Mouse (Mus musculus) gastrocnemius, adult 8-10 months (tissue): ENCODE measurements around the gene Lars2. TPM values are rescaled to one million over a fixed set of nuclear protein-coding genes. Genes with fewer than 3 reads are reported as not detected.
"Not testable (repeated sequence)": the region's sequence is repeated elsewhere in the genome, so short reads cannot be mapped to it uniquely, and the experiment has no call there.

Source experiments
- DNase-seq, 2 experiments: peaks; one replicate each; pipeline ENCODE4 v3.0.0; 2022; ENCODE audit warnings: low spot score in 2 of 2
- total RNA-seq, 4 experiments: library from RNA; stranded (reverse); gene quantifications; 2 replicates each; pipeline ENCODE4 v1.2.4; 2022

Lars2 gene
- 1,000 to 10,000 TPM in 1 of 4 experiments, 10 to 100 TPM in 3; 45.5 to 5,411 (median 74.9) TPM for total RNA-seq

- peak; percentile 77 to 89 for DNase-seq
Measured at GRCm38 (mm10) chr9:123366708-123367385, at the start of gene Lars2. TSS of gene Lars2 (plus strand) at chr9:123366927.

DNA sequence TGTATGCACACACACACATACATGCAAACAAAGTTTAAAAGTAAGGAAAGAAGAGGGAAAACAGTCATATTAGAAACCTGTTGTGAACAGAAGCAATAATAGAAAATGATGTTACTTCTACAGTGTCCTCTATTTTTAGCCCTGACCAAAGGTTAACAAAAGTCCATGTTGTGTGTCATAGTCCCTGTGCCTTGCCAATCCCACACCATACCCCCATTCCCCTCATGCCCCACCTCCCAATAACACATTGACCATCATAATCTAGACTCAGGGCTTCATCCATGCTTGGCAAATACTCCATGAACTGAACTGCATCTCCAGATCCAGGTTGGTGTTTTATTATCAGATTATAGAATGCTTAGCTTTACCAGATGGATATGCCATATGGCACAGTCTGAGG is 40.6 kb upstream of the Lars2 start:
- DNase-seq = no peak

GRCm38 (mm10) chr9:123328336-123328735 is 38.4 kb upstream of the Lars2 start:
- no peak for DNase-seq

DNA sequence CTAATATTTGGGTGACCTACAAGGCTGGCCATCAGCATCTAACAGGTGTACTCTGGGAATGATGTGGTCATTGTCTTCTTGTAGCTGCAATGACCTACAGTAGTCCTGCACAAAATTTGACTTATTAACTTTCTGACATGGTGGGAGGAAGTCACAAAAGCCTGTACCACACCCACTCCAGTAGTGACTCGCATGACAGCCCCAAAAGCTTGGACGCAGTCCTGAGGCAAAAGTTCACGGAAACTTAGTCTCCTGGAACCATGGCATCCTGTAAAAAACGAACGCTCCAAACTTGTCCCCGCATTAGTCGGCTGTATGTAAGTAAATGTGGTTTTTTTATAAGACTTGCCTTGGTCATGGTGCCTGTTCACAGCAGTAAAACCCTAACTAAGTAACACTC is 36.9 kb upstream of the Lars2 start:
- no peak for DNase-seq

- not testable (repeated sequence) for DNase-seq
Measured at GRCm38 (mm10) chr9:123330271-123330670, 36.5 kb upstream of the Lars2 start.

GRCm38 (mm10) chr9:123333479-123333878 is 33.2 kb upstream of the Lars2 start:
- DNase-seq = no peak

- no peak for DNase-seq
Measured at GRCm38 (mm10) chr9:123335044-123335670, 31.6 kb upstream of the Lars2 start.

DNA sequence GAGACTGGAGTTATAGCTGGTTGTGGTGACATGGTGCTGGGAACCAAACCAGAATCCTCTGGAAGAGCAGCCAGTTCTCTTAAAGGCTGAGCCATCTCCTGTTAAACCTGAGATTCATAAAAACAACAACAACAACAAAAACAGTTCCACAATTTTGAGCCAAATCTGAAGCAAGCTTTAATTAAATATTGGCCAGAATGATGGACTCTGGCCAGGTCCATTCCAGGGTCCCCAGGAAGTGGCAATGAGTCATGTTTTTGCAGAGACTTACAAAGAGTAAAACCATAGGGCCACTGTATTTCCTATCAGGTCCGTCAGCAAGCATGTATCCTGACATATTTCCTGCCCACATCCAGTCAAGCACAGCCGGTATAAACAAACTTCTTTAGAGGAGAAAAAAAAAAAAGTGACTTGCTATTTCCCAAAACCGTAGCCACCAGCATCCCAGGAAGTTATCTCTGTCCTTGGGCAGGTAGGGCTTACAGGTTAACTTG is 27.0 kb upstream of the Lars2 start:
- no peak for DNase-seq

DNA sequence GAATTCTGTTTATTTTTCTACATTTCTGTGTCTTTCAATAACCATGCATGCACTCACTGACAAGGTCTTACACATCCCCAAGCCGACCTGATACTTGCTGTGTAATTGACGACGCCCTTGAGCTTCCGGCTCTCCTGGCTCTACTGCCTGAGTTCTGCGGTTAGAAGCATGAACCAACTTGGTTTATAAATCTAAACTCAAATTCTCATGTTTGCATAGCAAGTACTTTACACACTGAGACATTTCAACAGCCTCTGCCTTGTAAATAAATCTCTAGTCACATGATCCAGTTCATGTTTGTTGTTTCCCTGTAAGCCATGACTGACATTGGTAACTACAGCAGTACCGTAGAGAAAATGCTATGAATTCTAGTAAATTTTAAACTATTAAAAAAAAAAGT is 25.5 kb upstream of the Lars2 start:
- DNase-seq = no peak

GRCm38 (mm10) chr9:123343069-123343468 is 23.7 kb upstream of the Lars2 start:
- no peak for DNase-seq

DNA sequence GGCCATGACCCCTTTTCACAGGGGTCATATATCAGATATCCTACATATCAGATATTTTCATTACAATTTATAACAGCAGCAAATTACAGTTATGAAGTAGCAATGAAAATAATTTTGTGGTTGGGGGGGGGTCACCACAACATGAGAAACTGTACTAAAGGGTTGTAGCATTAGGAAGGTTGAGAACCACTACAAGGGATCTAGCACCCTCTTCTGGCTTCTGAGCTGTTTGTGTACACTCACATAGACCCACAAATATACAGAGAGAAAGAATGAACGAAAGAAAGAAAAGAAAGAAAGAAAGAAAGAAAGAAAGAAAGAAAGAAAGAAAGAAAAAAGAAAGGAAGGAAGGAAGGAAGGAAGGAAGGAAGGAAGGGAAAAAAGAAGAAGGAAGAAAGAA is 17.4 kb upstream of the Lars2 start:
- DNase-seq = not testable (repeated sequence)

DNA sequence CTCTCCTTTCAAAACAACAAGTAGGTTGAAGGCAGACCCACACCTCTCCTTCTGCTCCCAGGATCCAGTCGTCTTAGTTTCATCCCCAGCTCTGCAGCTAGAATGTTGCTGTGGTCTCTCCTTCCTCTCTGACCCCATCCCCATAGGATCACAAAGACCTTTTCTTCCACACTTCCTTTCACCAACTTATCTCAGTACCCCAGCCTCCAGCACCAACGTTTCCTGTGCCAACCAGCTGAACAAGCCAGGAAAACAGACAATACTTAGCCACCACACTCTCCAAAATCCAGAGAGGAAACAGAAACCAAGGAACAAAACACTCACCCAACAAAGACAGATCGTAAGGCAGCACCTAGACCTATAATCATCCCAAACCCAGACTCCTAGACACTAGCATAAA is 6.7 kb upstream of the Lars2 start:
- DNase-seq = no peak

DNA sequence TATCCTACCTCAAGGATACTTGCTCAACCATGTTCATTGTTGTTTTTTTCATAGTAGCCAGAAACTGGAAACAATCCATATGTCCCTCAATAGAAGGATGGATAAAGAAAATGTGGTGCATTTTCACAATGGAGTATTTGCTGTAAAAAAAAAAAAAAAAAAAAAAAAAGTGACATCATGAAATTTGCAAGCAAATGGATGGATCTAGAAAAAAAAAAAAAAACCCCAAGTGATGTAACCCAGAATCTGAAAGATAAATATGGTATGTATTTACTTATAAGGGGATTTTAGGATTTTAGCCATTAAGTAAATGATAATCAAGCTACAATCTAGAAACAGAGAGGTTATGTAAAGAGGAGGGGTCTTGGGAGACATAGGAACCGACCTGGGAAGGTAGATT is 1.4 kb upstream of the Lars2 start:
- DNase-seq = no peak

- no peak for DNase-seq
Measured at GRCm38 (mm10) chr9:123365942-123366707, 602 bp upstream of the Lars2 start.

DNA sequence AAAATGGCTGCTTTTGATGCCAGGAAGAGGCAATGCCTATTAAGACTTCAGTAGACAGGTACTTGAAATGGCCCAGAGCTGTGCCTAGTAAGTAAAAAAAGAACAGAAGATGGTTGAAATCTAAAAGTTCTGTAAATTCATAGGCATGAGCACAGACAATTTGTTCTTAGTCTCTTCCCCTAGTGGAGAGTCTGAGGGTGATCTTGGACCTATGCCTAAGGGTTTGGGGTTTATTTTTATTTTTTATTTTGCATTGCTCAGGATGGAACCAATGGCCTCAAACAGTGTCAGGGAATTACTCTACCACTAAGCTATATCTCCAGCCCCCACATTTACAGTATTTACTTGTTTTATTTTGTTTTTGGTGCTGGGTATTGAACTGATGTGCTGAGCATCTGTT is 909 bp downstream of the Lars2 start:
- no peak for DNase-seq

DNA sequence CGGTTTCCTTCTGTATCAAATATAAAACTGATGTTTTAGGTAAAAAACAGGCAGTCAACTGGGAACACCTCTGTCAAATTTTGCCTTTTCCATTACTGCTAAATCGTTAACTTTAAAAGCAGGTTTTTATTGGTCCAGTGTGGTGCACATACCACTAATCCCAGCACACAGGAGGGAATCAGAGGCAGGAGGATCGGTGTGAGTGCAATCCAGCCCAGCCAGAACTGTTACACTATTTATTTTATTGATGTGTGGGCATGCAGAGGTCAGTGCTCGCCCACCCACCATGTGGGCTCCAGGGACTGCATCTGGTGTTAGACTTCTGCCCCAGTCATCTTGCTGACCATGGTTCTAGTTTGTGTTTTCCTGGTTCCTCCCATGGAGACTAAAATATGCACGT is 15.7 kb downstream of the Lars2 start:
- DNase-seq = no peak

DNA sequence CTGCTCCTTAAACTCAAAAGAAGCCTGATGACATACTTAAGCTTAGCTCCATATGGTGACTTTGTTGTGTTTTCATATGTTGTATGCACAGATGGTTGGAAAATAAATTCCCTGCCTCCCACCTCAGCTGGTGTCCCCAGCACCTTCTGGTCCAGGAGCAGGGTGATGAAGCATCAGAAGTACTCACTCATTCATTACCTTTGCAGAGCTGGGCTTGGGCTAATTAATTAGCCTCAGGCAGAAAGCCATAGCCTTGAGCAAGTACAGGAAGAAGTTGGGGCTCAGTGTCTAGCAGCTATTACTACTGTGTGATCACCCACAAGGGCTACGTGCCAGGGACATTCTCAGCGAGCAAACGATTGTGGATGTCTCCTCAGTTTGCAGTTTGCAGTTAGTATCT is 18.0 kb downstream of the Lars2 start:
- no peak for DNase-seq

DNA sequence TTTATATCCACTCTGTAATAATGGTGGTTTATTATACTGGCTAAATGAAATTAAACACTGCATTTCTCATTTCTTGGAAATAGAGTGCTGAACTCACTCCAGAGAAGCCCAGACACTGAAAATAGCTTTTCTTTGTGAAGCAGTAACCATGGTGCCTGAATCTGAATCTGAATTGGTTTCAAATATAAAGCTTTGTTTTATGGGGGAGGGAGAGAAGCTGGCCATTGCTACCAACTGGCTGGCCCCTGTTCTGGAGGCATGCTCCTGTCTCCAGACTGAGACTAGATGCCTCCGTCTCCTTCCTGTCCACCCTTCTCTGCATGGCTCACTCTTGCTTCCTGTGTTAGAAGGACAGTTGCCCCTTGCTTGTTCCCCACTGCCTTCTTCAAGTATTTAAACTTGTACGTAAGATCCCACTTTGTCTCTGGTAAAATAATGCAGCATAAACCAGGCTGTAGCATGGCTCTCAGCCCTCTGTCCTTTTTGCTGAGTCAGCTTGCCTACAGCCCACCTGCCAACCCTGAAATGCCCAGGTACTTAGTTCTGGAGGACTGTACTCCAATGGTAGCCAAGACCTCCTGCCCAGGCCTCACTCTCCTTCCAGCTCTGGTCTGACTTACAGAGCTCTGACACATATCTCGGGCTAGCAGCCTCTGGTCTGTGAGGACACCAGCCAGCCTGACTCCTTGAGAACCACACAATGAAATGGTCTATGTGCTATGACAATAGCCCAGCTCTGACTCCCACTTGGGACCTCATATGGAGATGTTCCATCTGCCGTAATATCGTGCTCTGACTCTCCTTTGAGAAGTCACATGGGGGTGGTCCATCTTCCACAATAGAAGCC is 18.8 kb downstream of the Lars2 start:
- no peak for DNase-seq

DNA sequence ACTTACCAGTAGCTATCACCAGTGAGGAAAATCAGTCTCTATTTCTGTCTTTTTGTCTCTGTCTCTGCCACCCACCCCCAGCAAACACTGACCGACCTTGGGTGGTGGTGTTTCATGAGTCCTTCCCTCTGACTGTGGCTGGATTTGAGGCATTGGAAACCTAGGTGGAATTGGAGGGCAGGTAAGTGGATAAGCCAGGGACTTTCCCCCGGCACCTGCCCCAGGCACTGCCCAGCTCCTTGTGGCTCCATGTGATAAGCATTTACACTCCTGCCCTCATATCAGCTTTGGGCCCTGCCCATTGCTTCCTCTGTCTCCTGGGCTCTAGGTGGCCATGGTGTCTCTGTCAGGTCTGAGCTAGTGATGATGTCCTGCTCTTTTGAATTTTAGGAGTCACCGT is 19.6 kb downstream of the Lars2 start:
- no peak for DNase-seq

DNA sequence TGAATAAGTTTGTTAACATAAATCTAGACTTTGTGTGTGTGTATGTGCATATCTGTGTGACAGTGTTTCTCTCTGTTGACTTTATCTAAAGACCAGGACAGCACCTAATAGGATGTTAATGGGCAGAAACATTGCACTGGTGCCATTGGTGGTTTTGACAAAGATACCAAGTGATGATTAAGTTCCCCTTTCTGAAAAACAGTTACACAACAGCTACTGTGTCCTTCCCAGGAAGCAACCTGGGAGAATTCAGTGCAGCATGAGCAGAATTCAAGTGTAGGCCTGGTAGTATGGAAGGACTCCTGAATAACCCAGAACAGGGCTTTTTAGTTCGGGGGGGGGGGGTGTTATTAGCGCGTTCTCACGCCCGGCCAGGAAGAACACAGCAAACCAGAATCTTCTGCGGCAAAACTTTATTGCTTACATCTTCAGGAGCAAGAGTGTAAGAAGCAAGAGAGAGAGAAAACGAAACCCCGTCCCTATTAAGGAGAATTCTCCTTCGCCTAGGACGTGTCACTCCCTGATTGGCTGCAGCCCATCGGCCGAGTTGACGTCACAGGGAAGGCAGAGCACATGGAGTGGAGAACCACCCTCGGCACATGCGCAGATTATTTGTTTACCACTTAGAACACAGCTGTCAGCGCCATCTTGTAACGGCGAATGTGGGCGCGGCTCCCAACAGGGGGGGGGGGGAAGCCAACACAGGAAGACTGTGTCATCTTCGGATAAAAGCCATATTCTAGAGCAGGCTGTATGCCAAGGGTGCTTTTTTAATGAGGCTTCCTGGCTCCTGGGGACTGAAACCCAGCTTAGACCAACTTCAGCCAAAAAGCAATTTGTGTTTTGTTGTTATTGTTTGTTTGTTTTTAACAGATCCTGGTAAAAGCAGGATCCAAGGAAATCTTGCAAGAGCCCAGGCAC is 21.6 kb downstream of the Lars2 start:
- not testable (repeated sequence) for DNase-seq
